Mouse (Mus musculus) liver, postnatal 0 days (tissue): ENCODE measurements around the gene Tcf20. TPM values are rescaled to one million over a fixed set of nuclear protein-coding genes. Genes with fewer than 3 reads are reported as not detected.

Source experiments
- ATAC-seq: fragments of 200-750 bp; cut with Nextera tagmentation; 2 replicates; pipeline ENCODE4 v1.8.0; 2017; ENCODE audit warnings: mild to moderate bottlenecking, moderate library complexity
- DNase-seq: peaks from one replicate; pipeline ENCODE4 v3.0.0-alpha.2; 2016
- H3K27ac ChIP-seq: fragments of 300-500 bp; sonication (generic); 2 replicates; pipeline ENCODE4 v1.5.1; 2014; ENCODE audit warnings: antibody characterized with exemption, moderate library complexity, mild to moderate bottlenecking, low read depth
- H3K27me3 ChIP-seq: fragments of 300-500 bp; sonication (generic); 2 replicates; pipeline ENCODE4 v1.6.1; 2014; ENCODE audit warnings: low read length, control low read depth, mixed read lengths; ENCODE audit not compliant: insufficient read depth
- H3K36me3 ChIP-seq: fragments of 300-500 bp; sonication (generic); replicated peaks from 2 replicates; pipeline ENCODE4 v1.6.1; 2014; ENCODE audit warnings: mild to moderate bottlenecking, control low read depth, low read length, moderate library complexity, mixed read lengths; ENCODE audit not compliant: insufficient read depth
- H3K4me1 ChIP-seq: fragments of 300-500 bp; sonication (generic); 2 replicates; pipeline ENCODE4 v1.6.1; 2014; ENCODE audit warnings: antibody characterized with exemption, mild to moderate bottlenecking, control low read depth; ENCODE audit not compliant: insufficient read depth
- H3K4me2 ChIP-seq: fragments of 300-500 bp; sonication (generic); 2 replicates; pipeline ENCODE4 v1.6.1; 2014; ENCODE audit warnings: low read depth, mild to moderate bottlenecking, low read length, moderate library complexity, mixed read lengths
- H3K4me3 ChIP-seq: fragments of 300-500 bp; sonication (generic); 2 replicates; pipeline ENCODE4 v1.5.1; 2014; ENCODE audit warnings: low read depth, low read length
- H3K9ac ChIP-seq: fragments of 300-500 bp; sonication (generic); replicated peaks from 2 replicates; pipeline ENCODE4 v1.6.1; 2014; ENCODE audit warnings: mild to moderate bottlenecking, moderate library complexity
- H3K9me3 ChIP-seq: fragments of 300-500 bp; sonication (generic); 2 replicates; pipeline ENCODE4 v1.6.1; 2016; ENCODE audit warnings: mild to moderate bottlenecking, control low read depth, low read length, mixed read lengths
- CTCF ChIP-seq: sonication (generic); IDR thresholded peaks from 2 replicates; pipeline ENCODE4 v1.5.1; 2016; ENCODE audit warnings: antibody characterized with exemption, low read depth
- EP300 ChIP-seq: IDR thresholded peaks from 2 replicates; pipeline ENCODE4 v1.6.1; 2016; ENCODE audit warnings: antibody characterized with exemption, low read depth, mild to moderate bottlenecking
- WGBS: fragments of 180-500 bp; shearing (Covaris S2); extraction: QIAGEN DNeasy Blood & Tissue Kit; methylation state at CpG from one replicate; pipeline ENCODE4 v1.1.7; 2014; ENCODE audit not compliant: insufficient replicate concordance; 5-methylcytosine and 5-hydroxymethylcytosine counted together
- polyA plus RNA-seq: library from polyadenylated mRNA; unstranded; fragments of >200 nt; fragmentation: Nextera tagmentation; extraction: Ambion mirVana; gene quantifications from 2 replicates; pipeline ENCODE4 v1.2.1, GENCODE M21; 2015

Gene Tcf20
- polyA plus RNA-seq, 1 experiment from 2014 or later = 1.8 TPM

DNA sequence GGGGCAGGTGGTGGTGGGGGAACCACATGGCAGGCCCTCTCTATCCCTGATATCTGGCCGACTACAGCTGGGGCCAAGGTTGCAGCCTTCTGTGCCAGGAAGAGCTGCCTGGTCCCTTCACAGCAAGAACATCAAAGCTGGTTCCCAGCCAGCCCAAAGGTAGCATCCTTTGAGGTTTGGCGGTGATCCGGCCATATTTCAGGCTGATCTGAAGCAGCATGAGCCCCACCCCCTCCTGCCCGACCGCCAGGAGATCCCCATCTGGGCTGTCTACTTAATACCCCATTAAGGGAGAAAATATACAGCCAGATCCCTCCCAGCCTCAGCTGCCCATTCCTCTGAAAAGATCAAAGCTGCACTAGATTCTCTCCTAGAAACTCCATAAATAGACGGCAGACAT is 59.6 kb downstream of the Tcf20 start:
- TF ChIP-seq EP300 (no peak), CTCF (no peak)
- 24% methylated on average over 6 of the region's 6 CpGs for WGBS
- H3K27me3 ChIP-seq = peaks cover 32% of the 10 kb centered on the region

DNA sequence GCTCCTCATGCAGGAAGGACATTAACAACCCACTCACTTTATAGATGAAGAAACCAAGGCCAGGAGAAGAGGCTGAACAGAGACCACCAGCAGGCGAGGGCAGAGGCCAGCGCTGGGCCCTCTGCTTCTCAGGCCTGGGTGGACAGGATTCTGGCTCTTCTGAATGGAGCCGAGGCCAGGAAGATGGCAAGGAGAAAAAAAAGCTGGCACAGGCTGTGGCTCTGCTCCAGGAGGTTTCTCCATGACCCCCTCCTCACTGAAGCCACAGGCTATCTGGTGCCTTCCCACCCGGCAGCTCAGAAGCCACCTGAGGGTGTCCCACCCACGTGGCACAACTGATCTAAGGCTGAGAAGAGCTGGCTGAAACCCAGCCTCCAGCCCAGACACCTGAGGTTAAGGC is 60.6 kb downstream of the Tcf20 start:
- peaks cover 34% of the 10 kb centered on the region for H3K27me3 ChIP-seq
- peaks cover 3% of the 10 kb centered on the region for H3K4me1 ChIP-seq

More for the DNA sequence above, 59.6 kb downstream of the Tcf20 start:
- Histone ChIP-seq H3K4me2 (no peak overlapping the region), H3K27ac (no peak overlapping the region), H3K4me1 (no peaks in the 10 kb centered on the region), H3K4me3 (no peak overlapping the region), H3K9ac (no peak overlapping the region), H3K9me3 (no peaks in the 10 kb centered on the region), H3K36me3 (no peaks in the 10 kb centered on the region)
- ATAC-seq (no peak), DNase-seq (no peak)

DNA sequence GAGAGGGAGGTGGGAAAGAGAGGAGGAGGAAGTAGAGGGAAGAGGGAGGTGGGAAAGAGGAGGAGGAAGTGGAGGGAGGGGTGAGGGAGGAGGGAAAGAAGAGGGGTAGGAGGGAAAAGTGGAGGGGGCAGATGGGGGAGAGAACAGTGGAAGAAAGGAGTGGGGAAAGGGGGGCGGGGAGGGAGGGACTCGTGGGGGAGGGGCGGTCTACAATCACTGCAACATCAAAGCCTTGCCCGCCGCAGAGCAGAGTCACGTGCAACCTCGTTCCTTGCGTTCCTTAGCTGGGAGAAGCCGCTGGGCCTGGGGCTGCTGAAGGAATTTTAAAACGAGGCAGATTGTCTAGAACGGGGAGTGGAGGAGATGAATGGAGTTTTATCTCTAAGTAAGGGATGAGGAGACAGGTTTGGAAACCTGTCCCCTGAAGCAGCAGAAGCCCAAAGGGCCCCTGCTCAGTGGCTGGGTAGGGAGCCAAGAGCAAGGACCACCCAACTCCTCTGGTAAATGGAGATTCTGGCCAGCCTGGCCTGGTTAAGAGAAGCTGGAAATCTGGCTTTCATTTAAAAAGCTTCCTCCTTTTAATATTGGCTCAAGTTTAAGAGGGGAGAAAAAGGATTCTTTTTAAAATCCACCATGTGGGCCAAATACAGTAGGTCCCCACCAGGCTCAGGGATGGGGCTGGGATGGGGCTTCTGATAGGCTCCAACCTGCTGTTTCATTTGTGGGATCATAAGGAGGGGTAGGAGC is 62.8 kb downstream of the Tcf20 start:
- no peak overlapping the region for H3K4me3 ChIP-seq
- TF ChIP-seq CTCF (no peak), EP300 (no peak)
- H3K9ac ChIP-seq = no peak overlapping the region
- no peaks in the 10 kb centered on the region for H3K36me3 ChIP-seq
- WGBS = 4% methylated on average over 10 of the region's 11 CpGs
- H3K4me1 ChIP-seq = peaks cover 12% of the 10 kb centered on the region
- no peak for ATAC-seq
- peaks cover 32% of the 10 kb centered on the region for H3K27me3 ChIP-seq
- H3K9me3 ChIP-seq = no peaks in the 10 kb centered on the region
- no peak overlapping the region for H3K4me2 ChIP-seq
- no peak overlapping the region for H3K27ac ChIP-seq
- no peak for DNase-seq

More for the DNA sequence above, 60.6 kb downstream of the Tcf20 start:
- ATAC-seq = no peak
- H3K4me3 ChIP-seq = no peak overlapping the region
- H3K9ac ChIP-seq = no peak overlapping the region
- no peak overlapping the region for H3K27ac ChIP-seq
- no peaks in the 10 kb centered on the region for H3K36me3 ChIP-seq
- no peak overlapping the region for H3K4me2 ChIP-seq
- H3K9me3 ChIP-seq = no peaks in the 10 kb centered on the region
- 58% methylated on average over 5 of the region's 5 CpGs for WGBS
- TF ChIP-seq CTCF = no peak
- no peak for DNase-seq

DNA sequence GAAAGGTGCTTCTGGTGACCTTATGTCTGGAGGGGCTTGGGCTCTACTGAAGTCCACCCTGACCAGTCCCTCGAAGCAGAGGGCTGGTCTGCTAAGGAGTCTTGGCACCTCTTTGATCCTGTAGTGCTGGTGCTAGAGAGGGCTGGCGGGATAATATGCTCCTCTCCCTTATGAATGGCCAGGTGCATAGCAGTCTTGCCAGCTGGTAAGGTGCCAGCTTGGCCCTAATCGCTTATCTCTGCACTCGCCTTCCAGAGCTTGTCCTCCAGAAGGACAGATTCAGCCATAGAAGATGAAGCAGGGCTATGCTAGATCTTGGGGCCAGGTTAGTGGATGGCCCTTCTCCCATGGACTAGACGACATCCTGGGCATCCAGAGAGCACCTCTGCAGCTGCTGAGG is 64.1 kb downstream of the Tcf20 start:
- peaks cover 12% of the 10 kb centered on the region for H3K4me1 ChIP-seq
- no peak overlapping the region for H3K4me3 ChIP-seq
- TF ChIP-seq EP300 = no peak
- TF ChIP-seq CTCF = no peak
- H3K27ac ChIP-seq = no peak overlapping the region
- H3K9me3 ChIP-seq = no peaks in the 10 kb centered on the region
- H3K36me3 ChIP-seq = no peaks in the 10 kb centered on the region
- H3K9ac ChIP-seq = no peak overlapping the region
- no peak for ATAC-seq
- H3K4me2 ChIP-seq = no peak overlapping the region
- no peak for DNase-seq
- 53% methylated on average over 5 of the region's 5 CpGs for whole genome bisulfite sequencing
- peaks cover 26% of the 10 kb centered on the region for H3K27me3 ChIP-seq

DNA sequence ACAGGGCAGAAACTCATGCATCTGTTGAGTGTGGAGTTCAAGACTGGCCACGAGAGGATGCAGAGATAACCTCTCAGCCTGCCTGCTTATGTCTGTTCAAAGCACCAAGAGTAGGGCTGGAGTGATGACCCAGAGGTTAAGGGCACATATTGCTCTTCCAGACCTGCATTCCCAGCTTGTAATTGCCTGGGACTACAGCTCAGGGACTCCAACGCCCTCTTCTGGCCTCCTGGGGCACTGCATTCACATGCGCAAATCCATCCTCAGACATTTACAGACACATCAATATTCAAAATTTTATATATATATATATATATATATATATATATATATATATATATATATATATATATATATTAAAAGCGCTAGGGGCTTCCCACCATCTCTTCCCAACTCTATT is 64.9 kb downstream of the Tcf20 start:
- Histone ChIP-seq H3K27ac (no peak overlapping the region), H3K36me3 (no peaks in the 10 kb centered on the region), H3K9ac (no peak overlapping the region), H3K9me3 (no peaks in the 10 kb centered on the region), H3K27me3 (peaks cover 19% of the 10 kb centered on the region), H3K4me3 (no peak overlapping the region), H3K4me2 (no peak overlapping the region), H3K4me1 (peaks cover 12% of the 10 kb centered on the region)
- TF ChIP-seq EP300 (no peak), CTCF (peak; percentile 51)
- DNase-seq (no peak), ATAC-seq (no peak)
- WGBS = 52% methylated on average over 4 of the region's 4 CpGs

DNA sequence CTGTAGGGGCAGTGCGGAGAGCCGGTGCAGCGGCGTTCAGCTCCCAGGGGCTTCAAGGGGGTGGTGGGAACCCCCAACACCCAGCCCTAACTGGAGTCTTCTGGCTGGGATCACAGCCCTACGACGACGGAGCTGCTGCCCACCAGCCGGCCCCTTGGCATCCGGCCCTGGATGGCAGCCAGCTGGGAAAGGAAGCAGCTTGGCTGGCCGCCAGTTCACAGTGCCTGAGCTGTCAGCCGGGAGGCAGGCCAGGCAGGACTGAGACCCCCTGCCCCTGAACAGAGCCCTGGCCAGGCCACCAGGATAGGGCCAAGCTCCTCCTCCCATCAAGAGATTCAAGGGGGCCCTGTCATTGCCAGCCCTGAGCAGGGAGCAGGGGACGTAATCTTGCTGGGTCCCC is 65.6 kb downstream of the Tcf20 start:
- DNase-seq (peak; percentile 73), ATAC-seq (no peak)
- peaks cover 14% of the 10 kb centered on the region for H3K27me3 ChIP-seq
- no peak overlapping the region for H3K9ac ChIP-seq
- no peaks in the 10 kb centered on the region for H3K9me3 ChIP-seq
- TF ChIP-seq EP300 = no peak
- no peak for TF ChIP-seq CTCF
- no peaks in the 10 kb centered on the region for H3K36me3 ChIP-seq
- 28% methylated on average over 12 of the region's 12 CpGs for WGBS
- peaks cover 12% of the 10 kb centered on the region for H3K4me1 ChIP-seq
- no peak overlapping the region for H3K27ac ChIP-seq
- H3K4me2 ChIP-seq = peak overlapping the region; percentile 29
- H3K4me3 ChIP-seq = no peak overlapping the region

DNA sequence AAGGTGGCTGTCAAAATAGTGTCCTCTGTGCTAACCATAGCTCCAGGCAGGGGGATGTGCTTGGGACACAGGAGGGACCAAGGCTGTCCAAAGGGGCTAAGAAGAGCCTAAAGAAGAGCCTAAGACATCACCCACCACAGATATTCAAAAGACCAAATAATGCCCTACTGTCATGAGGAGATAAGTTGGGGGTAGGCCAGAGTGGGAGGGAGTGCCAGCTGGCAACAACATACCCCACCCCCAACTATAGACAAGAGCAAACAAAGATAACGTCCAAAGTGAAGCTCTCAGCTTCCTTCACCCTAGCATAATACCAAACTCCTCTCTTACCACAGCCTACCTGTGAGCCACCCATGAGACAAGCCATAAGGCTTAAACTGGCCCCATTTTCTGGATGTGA is 66.1 kb downstream of the Tcf20 start:
- H3K4me1 ChIP-seq = peaks cover 12% of the 10 kb centered on the region
- DNase-seq (no peak), ATAC-seq (no peak)
- H3K36me3 ChIP-seq = no peaks in the 10 kb centered on the region
- H3K4me3 ChIP-seq = no peak overlapping the region
- H3K9ac ChIP-seq = no peak overlapping the region
- H3K27ac ChIP-seq = no peak overlapping the region
- 17% methylated on average over 1 of the region's 1 CpGs for WGBS
- peaks cover 12% of the 10 kb centered on the region for H3K27me3 ChIP-seq
- no peaks in the 10 kb centered on the region for H3K9me3 ChIP-seq
- TF ChIP-seq CTCF = no peak
- no peak for TF ChIP-seq EP300
- peak overlapping the region; percentile 29; the same call in 1 of the 2 replicates for H3K4me2 ChIP-seq
